Mouse (Mus musculus): ENCODE data around the gene Tacc2.
"Not testable (repeated sequence)": the region's sequence is repeated elsewhere in the genome, so short reads cannot be mapped to it uniquely, and the experiment has no call there.

The Tacc2 gene

DNA sequence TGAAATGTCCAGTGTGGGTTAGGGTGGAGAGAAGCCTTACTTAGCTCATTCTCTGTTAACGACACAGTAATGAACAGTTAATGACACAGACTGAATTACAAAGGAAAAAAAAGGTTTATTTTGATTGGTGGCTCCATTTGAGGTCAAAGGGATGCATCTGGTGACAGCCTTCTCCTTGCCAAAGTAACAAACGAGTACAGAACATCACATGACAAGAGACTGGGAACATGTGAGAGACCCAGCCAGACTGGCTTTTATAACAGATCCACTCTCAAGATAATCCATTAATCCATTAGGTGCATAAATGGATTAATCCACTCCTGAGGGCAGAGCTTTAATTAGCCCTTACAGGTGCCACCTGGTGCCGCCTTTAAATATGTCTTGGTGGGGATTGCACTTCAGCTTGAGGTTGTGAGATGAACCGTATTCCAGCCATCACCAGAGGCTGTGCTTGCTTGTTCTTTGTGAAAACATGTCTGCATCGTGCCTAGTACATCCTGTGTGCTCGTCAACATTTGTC lies 75.9 kb downstream of the Tacc2 start:
- DNase-seq (ENCODE audit: low spot score) = no peak

DNA sequence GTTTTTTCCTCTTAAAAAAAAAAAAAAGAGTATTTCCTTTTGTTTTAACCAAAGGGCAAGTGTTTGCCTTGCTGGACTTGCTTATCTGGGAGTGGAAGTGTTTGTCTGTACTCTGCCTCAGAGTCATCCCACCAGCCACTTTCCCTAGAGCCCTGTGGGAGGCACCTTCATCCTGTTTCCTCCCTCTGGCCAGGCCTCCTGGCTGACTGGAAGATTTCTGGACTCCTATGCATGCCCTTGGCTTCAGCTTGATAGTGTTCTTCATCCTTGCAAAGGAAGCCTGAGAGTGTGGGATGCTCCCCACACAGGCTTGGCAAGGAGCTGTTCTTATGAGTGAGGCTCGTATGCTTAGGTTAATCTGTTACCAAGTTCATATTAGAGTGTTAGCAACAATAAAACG lies 77.3 kb downstream of the Tacc2 start:
- DNase-seq (ENCODE audit: low spot score) = no peak

- DNase-seq (ENCODE audit: low spot score) = no peak
Measured at GRCm38 (mm10) chr7:130656965-130657364, 79.7 kb downstream of the Tacc2 start.

DNA sequence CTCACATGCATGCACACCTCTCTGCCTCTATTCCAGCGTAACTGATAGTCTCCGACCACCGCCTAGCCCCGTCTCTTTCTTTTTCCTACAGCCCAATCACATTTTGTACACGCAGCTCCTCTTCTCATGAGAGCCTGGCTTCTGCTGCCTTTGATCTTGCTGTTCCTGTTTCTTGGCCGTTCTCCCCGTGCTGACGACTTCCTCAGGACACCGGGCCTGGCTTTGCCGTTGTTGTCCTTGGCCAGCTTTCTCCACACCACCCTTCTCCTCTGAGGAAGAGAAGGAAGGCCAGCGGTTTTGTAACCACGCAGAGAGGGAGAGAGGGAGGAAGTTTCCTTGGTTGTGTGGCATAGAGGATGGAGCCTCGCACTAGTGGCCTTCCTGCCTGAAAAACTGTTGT lies 80.5 kb downstream of the Tacc2 start:
- DNase-seq (ENCODE audit: low spot score) = no peak

- no peak for DNase-seq (ENCODE audit: low spot score)
Measured at GRCm38 (mm10) chr7:130659129-130659528, 81.9 kb downstream of the Tacc2 start.

DNA sequence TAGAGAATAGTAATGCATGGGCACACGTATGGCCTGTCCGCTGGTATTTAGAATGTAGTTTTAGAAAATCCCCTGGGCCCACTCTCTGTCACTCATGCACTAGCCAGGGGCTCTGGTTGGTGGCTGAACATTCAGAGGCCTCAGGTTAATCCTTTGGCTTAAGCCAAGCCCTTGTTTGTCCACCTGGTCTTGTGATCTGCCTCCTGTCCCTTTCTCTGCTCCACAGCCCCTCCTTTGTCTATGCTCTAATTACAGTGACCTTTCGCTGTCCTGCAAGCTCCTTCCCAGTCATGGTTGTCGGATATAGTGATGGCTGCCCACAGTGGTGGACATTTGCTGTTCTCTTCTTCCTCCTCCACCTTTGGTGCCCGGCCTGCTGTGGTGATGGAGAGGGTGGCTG lies 85.0 kb downstream of the Tacc2 start:
- no peak for DNase-seq (ENCODE audit: low spot score)

GRCm38 (mm10) chr7:130662869-130663268 lies 85.6 kb downstream of the Tacc2 start:
- no peak for DNase-seq (ENCODE audit: low spot score)

- no peak for DNase-seq (ENCODE audit: low spot score)
Measured at GRCm38 (mm10) chr7:130664037-130664436, 86.8 kb downstream of the Tacc2 start.

DNA sequence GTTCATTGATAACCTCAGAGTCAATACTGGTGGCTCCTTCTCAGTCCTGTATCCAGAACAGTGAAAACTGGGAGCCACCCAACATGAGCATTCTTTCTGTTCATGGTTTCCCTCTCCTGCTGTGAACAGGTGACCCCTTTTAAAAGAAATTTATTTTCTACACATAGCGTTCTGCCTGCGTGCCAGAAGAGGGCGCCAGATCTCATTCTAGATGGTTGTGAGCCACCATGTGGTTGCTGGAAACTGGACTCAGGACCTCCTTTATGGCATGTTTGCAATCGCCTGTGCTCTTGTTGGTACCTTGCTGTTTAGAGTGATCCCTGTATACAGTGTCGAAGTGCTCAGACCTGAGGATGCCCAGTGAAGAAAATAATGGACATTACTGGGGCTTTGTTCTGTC lies 87.4 kb downstream of the Tacc2 start:
- DNase-seq (ENCODE audit: low spot score) = no peak

DNA sequence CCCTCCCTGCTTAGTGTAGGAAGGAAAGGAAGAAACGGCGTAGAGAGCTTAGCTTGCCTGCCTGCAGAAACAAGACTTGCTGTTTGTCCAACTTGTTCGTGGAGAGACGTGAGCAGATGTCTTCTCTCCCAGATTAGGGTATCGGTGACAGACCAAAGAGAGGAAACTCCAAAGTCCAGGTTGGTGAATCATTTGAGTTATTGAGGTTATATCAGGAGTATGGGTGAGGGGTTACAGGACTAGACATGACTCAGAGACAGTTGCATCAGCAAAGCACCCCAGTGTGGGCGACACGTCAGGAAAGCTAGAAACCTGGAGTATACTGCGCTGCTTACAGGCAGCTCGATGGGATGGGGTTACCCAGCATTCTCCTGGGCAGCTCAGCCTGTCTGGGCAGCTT lies 88.1 kb downstream of the Tacc2 start:
- DNase-seq (ENCODE audit: low spot score) = no peak

DNA sequence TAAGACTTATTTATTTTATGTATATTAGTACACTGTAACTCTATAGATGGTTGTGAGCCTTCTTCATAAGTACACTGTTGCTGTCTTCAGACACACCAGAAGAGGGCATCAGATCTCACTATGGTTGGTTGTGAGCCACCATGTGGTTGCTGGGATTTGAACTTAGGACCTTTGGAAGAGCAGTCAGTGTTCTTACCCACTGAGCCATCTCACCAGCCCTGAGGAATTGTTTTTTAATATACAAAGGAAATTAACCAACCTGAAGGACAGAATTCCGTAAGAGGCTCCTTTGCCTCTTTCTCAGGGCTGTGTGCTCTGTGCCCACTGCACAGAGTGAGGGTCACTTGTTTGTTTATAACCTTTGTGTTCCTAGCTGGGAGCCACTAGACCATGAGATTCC lies 90.8 kb downstream of the Tacc2 start:
- not testable (repeated sequence) for DNase-seq (ENCODE audit: low spot score)

- no peak for DNase-seq (ENCODE audit: low spot score)
Measured at GRCm38 (mm10) chr7:130668729-130669281, 91.6 kb downstream of the Tacc2 start.

- peak; percentile 46 for DNase-seq (ENCODE audit: low spot score)
Measured at GRCm38 (mm10) chr7:130669370-130669881, 92.2 kb downstream of the Tacc2 start.

DNA sequence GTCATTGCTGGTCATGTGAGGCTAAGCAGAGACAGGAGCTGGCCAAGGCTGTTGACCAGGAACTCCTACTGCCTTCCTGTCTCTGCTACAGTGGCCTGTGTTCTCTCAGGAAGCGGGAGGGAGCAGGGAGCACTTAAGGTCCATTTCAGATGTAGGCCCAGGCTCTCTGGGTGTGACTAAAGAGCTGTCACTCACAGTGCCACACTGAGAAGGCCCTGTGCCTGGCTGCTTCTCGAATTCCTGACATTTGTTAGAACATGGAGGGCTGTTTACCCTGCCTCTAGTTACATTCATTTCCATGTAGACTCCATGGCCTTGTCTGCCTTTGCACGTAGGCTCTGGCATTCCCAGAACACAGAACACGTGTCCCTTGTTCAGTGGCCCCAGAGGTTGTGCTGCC lies 93.1 kb downstream of the Tacc2 start:
- peak; percentile 47 for DNase-seq (ENCODE audit: low spot score)

DNA sequence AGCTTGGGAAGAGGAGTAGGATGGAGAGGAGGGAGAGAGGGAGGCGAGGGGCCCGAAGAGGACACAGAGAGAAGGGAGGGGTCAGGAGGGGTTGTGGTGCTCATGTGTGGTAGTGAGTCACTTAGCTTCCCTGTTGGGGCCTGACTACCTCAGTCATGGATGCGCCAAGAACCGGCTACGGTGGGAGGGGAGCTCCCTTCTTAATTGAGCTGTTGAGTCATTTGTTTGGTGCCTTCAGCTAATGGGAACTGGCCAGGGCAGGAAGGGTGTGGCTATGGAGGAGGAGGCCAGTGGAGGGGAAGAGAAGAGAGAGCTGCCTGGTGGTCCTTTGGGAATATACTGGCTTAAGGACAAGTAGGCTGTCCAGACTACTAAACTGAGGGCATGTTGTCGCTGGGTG lies 94.1 kb downstream of the Tacc2 start:
- no peak for DNase-seq (ENCODE audit: low spot score)

DNA sequence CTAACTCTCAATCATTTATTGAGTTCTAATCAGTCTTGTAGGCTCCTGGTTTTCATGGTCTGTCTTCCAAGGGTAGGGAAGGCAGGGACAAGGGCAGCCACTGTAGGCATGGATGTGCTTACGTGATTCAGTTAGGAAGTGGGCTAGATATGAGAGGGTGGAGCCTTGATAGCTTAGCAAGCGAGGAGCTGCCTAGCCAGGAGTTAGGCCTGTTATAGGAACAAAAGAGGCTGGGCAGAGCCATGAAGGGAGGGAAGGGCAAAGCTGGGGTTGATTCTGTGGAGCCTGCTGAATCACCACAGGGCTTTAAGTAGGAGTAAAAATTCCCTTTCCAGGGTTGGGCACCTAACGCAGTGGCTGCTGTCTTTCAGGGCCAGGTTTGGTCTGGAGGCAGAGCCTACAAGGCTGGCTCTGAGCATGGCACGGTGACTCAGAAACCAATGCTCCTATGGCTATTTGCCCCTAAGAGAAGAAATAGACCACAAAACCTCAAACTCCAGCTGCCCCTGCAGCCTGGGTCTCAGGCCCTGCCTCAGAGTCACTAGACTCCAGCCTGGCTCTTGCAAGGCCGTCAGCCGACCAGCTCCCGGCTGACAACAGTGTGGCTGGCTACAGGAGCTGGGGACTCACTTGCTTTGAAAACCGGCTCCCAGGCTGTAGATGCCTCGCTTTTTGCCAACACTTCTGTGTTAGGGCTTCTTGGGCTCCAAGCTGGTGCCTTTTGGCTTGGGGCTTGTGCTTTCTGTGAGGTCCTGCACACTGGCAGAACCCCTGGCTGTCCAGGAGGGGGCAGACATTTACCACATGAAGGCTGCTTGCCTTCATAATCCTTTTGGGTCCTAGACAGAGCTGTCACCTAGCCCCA lies 96.2 kb downstream of the Tacc2 start:
- DNase-seq (ENCODE audit: low spot score) = peak; percentile 80

DNA sequence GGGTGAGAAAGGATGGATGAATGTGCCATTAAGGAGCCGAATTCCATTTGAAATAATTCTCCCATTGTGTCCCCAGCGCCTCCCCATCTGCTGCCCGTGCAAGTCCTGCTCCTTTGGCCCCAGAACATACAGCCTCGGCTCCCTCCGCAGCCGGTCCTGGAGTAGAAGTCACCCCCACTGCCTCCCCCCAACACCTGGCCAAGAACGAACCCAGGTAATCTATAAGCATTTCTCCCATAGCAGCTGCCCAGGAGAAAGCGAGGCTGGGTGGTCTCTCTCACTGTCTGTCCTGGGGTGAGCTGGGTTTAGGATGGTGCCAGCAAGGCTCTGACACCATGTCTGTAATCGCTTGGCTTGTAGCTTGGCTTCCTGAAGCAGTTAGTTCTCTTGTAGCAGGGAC lies 97.3 kb downstream of the Tacc2 start:
- DNase-seq (ENCODE audit: low spot score) = no peak

DNA sequence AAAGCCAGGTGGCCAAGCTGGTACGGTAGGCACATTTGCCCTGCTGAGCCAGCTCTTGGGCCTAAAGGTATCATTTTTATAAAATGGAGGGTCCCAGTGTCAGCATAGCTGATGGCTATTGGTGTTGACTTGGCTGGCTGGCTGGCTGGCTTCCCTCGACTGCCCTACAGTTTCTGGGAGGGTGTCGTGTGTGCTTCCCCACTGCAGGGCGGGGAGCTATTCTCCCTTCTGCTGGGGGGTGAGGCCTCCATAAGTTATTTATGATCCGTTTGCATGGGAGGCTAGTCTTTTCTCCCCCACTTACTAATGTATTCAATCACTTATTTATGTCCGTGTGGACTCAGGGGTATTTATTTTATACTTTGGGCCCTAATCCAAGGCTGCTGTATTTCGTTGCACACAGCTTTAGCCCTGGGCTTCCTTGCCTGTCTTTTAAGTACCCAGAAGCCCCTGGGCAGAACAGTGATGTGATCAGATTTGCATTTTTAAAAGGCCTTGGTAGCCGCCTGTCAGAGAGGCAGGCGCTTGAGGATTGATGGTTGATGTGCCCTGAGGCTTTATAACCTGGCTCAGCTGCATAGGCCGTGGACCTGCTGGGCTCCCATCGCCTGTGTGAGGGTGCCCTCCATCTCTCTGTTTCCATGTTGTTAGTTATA lies 99.8 kb downstream of the Tacc2 start:
- no peak for DNase-seq (ENCODE audit: low spot score)

GRCm38 (mm10) chr7:130677541-130678274 lies 100.5 kb downstream of the Tacc2 start:
- no peak for DNase-seq (ENCODE audit: low spot score)

- no peak for DNase-seq (ENCODE audit: low spot score)
Measured at GRCm38 (mm10) chr7:130678414-130678813, 101.2 kb downstream of the Tacc2 start.

DNA sequence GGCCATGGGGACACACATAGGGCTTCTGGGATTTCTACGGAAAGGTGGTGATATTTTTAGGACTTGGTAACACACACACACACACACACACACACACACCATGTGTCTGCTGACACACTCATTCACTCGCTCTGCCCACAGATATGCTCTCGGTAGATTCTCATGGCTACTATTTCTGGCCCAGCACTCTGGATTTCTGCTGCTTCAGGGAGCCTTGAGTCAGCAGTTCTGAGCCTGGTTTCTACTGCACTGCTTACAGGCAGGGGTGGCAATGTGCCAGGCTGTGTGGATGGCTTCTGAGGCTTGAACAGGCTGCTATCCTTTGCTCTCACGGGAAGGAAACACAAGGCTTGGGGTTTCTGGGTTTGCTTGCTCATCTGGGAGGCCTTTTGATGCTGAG lies 104.6 kb downstream of the Tacc2 start:
- no peak for DNase-seq (ENCODE audit: low spot score)

DNA sequence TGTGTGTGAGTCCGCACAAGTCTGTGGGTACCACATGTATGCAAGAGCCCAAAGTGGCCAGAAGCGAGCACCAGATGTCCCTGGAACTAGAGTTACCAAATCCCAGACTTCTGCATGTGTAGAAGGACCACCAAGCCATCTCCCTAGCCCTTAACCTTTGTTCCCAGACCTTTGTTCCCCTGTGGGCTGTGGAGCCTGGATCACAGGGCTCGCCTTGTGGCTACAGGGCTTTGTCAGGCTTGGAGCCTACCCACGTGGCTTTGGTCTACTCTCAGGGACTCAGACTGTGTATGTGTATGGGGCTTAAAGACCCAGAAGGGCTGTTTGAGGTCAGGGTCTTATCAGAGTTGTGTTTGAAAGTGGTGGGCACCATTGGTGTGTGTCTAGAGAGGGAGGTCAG lies 111.4 kb downstream of the Tacc2 start:
- DNase-seq (ENCODE audit: low spot score) = no peak
